ENCODE assay signal across 9 mouse cellular contexts in the genomic region with DNA sequence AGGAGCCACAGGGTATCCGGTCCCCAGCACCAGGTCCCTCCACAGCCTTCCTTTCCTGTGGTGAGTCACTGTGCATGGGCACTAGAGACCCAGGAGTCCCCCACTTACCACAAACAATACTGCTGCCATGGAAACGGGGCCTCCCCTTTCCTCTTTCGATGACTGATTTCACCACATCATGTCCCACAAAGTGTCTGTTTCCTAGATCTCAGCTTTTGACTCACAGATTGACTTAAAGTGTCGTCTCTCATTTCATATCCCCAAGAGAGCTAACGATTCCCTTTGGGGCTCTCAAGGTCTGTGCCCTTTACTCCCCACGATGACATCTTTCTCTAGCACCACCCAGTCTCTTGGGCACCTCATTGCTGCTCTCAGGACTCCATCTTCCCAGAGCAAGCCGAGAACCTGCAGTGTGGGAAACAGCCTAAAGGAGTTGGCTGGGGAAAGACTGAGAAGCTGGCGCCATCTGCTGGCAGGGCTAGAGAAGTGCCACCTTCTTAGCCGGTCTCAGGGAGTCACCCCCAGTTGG. TPM values are rescaled to one million over a fixed set of nuclear protein-coding genes. Genes with fewer than 3 reads are reported as not detected.
DNase-seq lines count a peak whose midpoint lies in the region; ATAC-seq and TF ChIP-seq lines count a peak whose summit lies in the region.
"Had no signal": no experiment of that assay in that cellular context is flagged by ENCODE, and none has a peak within 500 bp of the region (broad histone marks: within the 10 kb centered on the region; RNA-seq: fewer than 3 reads in every experiment).

No protein-coding gene starts in this region.

- peak; percentile 94 for ATAC-seq in granulocyte monocyte progenitor cell, adult 5-6 weeks (replicated peaks; ENCODE audit: poor library complexity, severe bottlenecking)
- ATAC-seq in lung, embryonic 14.5 days (ENCODE audit: insufficient read depth): peak; percentile 23; the same call in 1 of the 2 replicates

- no peaks in the 10 kb centered on the region for H3K27me3 ChIP-seq in ES-Bruce4 (ENCODE audit: control insufficient read depth, insufficient read depth, low read length, poor library complexity, severe bottlenecking)
- H3K27me3 ChIP-seq in lung, embryonic 14.5 days (ENCODE audit: insufficient read depth, low read length): no peaks in the 10 kb centered on the region
- H3K27me3 ChIP-seq: heart, embryonic 15.5 days had no signal

- no peak for TF ChIP-seq POLR2A in ES-Bruce4 (IDR thresholded peaks at IDR 0.05; ENCODE audit: insufficient read depth, low read length)

- no peak for TF ChIP-seq EP300 in ES-Bruce4 (IDR thresholded peaks at IDR 0.05; ENCODE audit: insufficient read depth, low read depth, low read length)

- no peaks in the 10 kb centered on the region for H3K4me1 ChIP-seq in ES-Bruce4 (ENCODE audit: control insufficient read depth, insufficient read depth, low read length)
- 0 out of 2 replicates have a peak, but pooled peaks cover 2% of the 10 kb centered on the region for H3K4me1 ChIP-seq in lung, embryonic 14.5 days (ENCODE audit: insufficient read depth)

- H3K4me2 ChIP-seq in lung, embryonic 14.5 days: no peak overlapping the region
- H3K4me2 ChIP-seq: heart, embryonic 15.5 days had no signal

- no peak overlapping the region for H3K27ac ChIP-seq in ES-Bruce4 (ENCODE audit: insufficient read depth, low read length)
- no peak overlapping the region for H3K27ac ChIP-seq in lung, embryonic 14.5 days (ENCODE audit: low read depth)
- H3K27ac ChIP-seq: heart, embryonic 15.5 days had no signal

- no peak overlapping the region for H3K9ac ChIP-seq in ES-Bruce4 (ENCODE audit: low read depth, poor library complexity, severe bottlenecking)
- H3K9ac ChIP-seq in lung, embryonic 14.5 days: no peak overlapping the region
- H3K9ac ChIP-seq: heart, embryonic 15.5 days had no signal

- DNase-seq in 416B (ENCODE audit: low read depth): peak; percentile 99
- peak; percentile 82 for DNase-seq in cerebellum, postnatal 10 days
- DNase-seq in kidney, postnatal 25 days: peak; percentile 61 to 73
- peak; percentile 88 for DNase-seq in lung, embryonic 14.5 days
- peak; percentile 89 for DNase-seq in retina, embryonic 14.5 days (ENCODE audit: low spot score)
- DNase-seq in urinary bladder, postnatal 25 days (ENCODE audit: low spot score): peak; percentile 76

- 33% methylated on average over 9 of the region's 9 CpGs for WGBS in lung, embryonic 14.5 days

- peaks cover 18% of the 10 kb centered on the region for H3K36me3 ChIP-seq in ES-Bruce4 (ENCODE audit: control insufficient read depth, insufficient read depth, low read length, poor library complexity, severe bottlenecking)
- peaks cover 21% of the 10 kb centered on the region for H3K36me3 ChIP-seq in lung, embryonic 14.5 days (ENCODE audit: insufficient read depth)
- H3K36me3 ChIP-seq: heart, embryonic 15.5 days had no signal

- H3K4me3 ChIP-seq in ES-Bruce4 (ENCODE audit: low read depth, low read length): no peak overlapping the region
- no peak overlapping the region for H3K4me3 ChIP-seq in lung, embryonic 14.5 days (ENCODE audit: low read depth, low read length)
- H3K4me3 ChIP-seq: heart, embryonic 15.5 days had no signal

- no peaks in the 10 kb centered on the region for H3K9me3 ChIP-seq in ES-Bruce4 (replicated peaks; ENCODE audit: control insufficient read depth, insufficient read depth, low read length, poor library complexity, severe bottlenecking)
- H3K9me3 ChIP-seq in lung, embryonic 14.5 days (ENCODE audit: low read depth, low read length): no peaks in the 10 kb centered on the region
- H3K9me3 ChIP-seq: heart, embryonic 15.5 days had no signal

- peak; percentile 95 for TF ChIP-seq CTCF in ES-Bruce4 (IDR thresholded peaks at IDR 0.05; ENCODE audit: low read depth, low read length)
- peak; percentile 97 for TF ChIP-seq CTCF in lung, embryonic 14.5 days (IDR thresholded peaks at IDR 0.05; ENCODE audit: low read depth)

RNA-seq across cellular contexts. Expression of a gene that starts 10.3 kb away (rescaled TPM):
- 42.3 and 43.4 TPM in 2 replicates for polyA plus RNA-seq in ES-Bruce4 (2011; ENCODE audit: insufficient read depth, insufficient read length, low read depth, missing spikeins)
- total RNA-seq in granulocyte monocyte progenitor cell, adult 5-6 weeks (2014; fragmentation: Nextera tagmentation): 3.8 and 5.1 TPM in 2 replicates
- 1.7 and 2.5 TPM in 2 replicates for total RNA-seq in granulocyte monocyte progenitor cell, adult 5-6 weeks (2017)
- polyA plus RNA-seq in lung, embryonic 14.5 days (2014; fragmentation: Nextera tagmentation; extraction: Ambion mirVana): 25.0 and 25.4 TPM in 2 replicates

RNA-seq across cellular contexts. Expression of a gene that starts 12.1 kb away (rescaled TPM):
- polyA plus RNA-seq in ES-Bruce4 (2011; ENCODE audit: insufficient read depth, insufficient read length, low read depth, missing spikeins): 30.0 and 37.2 TPM in 2 replicates
- total RNA-seq in granulocyte monocyte progenitor cell, adult 5-6 weeks (2014; fragmentation: Nextera tagmentation): not detected in 2 replicates
- 0.41 and 1.6 TPM in 2 replicates for total RNA-seq in granulocyte monocyte progenitor cell, adult 5-6 weeks (2017)
- polyA plus RNA-seq in lung, embryonic 14.5 days (2014; fragmentation: Nextera tagmentation; extraction: Ambion mirVana): 70.0 TPM in 2 replicates

RNA-seq across cellular contexts. Expression of a gene that starts 26.2 kb away (rescaled TPM):
- 33.2 and 35.1 TPM in 2 replicates for polyA plus RNA-seq in ES-Bruce4 (2011; ENCODE audit: insufficient read depth, insufficient read length, low read depth, missing spikeins)
- total RNA-seq in granulocyte monocyte progenitor cell, adult 5-6 weeks (2014; fragmentation: Nextera tagmentation): 1.0 and 1.2 TPM in 2 replicates
- not detected in 2 replicates for total RNA-seq in granulocyte monocyte progenitor cell, adult 5-6 weeks (2017)
- polyA plus RNA-seq in lung, embryonic 14.5 days (2014; fragmentation: Nextera tagmentation; extraction: Ambion mirVana): 21.3 and 22.1 TPM in 2 replicates

RNA-seq across cellular contexts. Expression of a gene that starts 31.0 kb away (rescaled TPM):
- polyA plus RNA-seq in ES-Bruce4 (2011; ENCODE audit: insufficient read depth, insufficient read length, low read depth, missing spikeins): 138 and 151 TPM in 2 replicates
- 60.7 and 74.3 TPM in 2 replicates for total RNA-seq in granulocyte monocyte progenitor cell, adult 5-6 weeks (2014; fragmentation: Nextera tagmentation)
- total RNA-seq in granulocyte monocyte progenitor cell, adult 5-6 weeks (2017): 102 and 122 TPM in 2 replicates
- polyA plus RNA-seq in lung, embryonic 14.5 days (2014; fragmentation: Nextera tagmentation; extraction: Ambion mirVana): 77.6 and 93.9 TPM in 2 replicates

RNA-seq across cellular contexts. Expression of a gene that starts 31.7 kb away (rescaled TPM):
- polyA plus RNA-seq in ES-Bruce4 (2011; ENCODE audit: insufficient read depth, insufficient read length, low read depth, missing spikeins): 118 and 133 TPM in 2 replicates
- total RNA-seq in granulocyte monocyte progenitor cell, adult 5-6 weeks (2014; fragmentation: Nextera tagmentation): 64.7 and 67.9 TPM in 2 replicates
- total RNA-seq in granulocyte monocyte progenitor cell, adult 5-6 weeks (2017): 37.9 and 39.6 TPM in 2 replicates
- polyA plus RNA-seq in lung, embryonic 14.5 days (2014; fragmentation: Nextera tagmentation; extraction: Ambion mirVana): 64.9 and 68.5 TPM in 2 replicates
